Mouse (Mus musculus): ENCODE data around the gene Sox18.

GRCm38 (mm10) chr2:181663298-181663630 lies 8.2 kb downstream of the Sox18 start:
- TF ChIP-seq CTCF (IDR thresholded peaks at IDR 0.05; ENCODE audit: extremely low read depth, insufficient read depth, low read length): no peak
- TF ChIP-seq POLR2A (IDR thresholded peaks at IDR 0.05; ENCODE audit: extremely low read depth, insufficient read depth, low read length): no peak

All from cortical plate, adult 2 months (tissue).